8 mouse cellular contexts compared by ENCODE assay signal in genomic region chr19:59166311-59166761, GRCm38 (mm10). TPM values are rescaled to one million over a fixed set of nuclear protein-coding genes. Genes with fewer than 3 reads are reported as not detected.
DNase-seq lines count a peak whose midpoint lies in the region; ATAC-seq and TF ChIP-seq lines count a peak whose summit lies in the region.

No protein-coding gene starts in this region.

- DNase-seq in kidney, adult 18-20 months, result peak; percentile 16
- no peak for DNase-seq in kidney, adult 2 months
- DNase-seq in liver, result peak; percentile 5
- DNase-seq in left cerebral cortex, adult 8-10 months (ENCODE audit: low spot score in 2 of 2), result no peak
- no peak for DNase-seq in B cell, adult 2 months

- no peaks in the 10 kb centered on the region for H3K4me1 ChIP-seq in kidney, adult 2 months (ENCODE audit: control insufficient read depth, insufficient read depth, low read length)
- H3K4me1 ChIP-seq in bone marrow macrophage, adult 2 months (ENCODE audit: control insufficient read depth, insufficient read depth, low read length), result no peaks in the 10 kb centered on the region
- peaks cover 6% of the 10 kb centered on the region; the same call in 1 of the 2 replicates for H3K4me1 ChIP-seq in neural tube, embryonic 14.5 days (ENCODE audit: control insufficient read depth, insufficient read depth, low read length)

- peak overlapping the region; percentile 44 for H3K4me2 ChIP-seq in neural tube, embryonic 14.5 days (ENCODE audit: low read depth, low read length)

- TF ChIP-seq POLR2A in kidney, adult 2 months (IDR thresholded peaks at IDR 0.05; ENCODE audit: low read depth, low read length), result no peak
- TF ChIP-seq POLR2A in bone marrow macrophage, adult 2 months (IDR thresholded peaks at IDR 0.05; ENCODE audit: borderline replicate concordance, low read depth, low read length), result no peak

- WGBS in kidney, adult 2 months, result 2% methylated on average over 55 of the region's 55 CpGs
- under 1% methylated on average over 54 of the region's 55 CpGs for WGBS in neural tube, embryonic 14.5 days

- H3K9me3 ChIP-seq in neural tube, embryonic 14.5 days (ENCODE audit: control insufficient read depth, low read length), result no peaks in the 10 kb centered on the region

- H3K36me3 ChIP-seq in kidney, adult 2 months (ENCODE audit: control insufficient read depth, insufficient read depth, low read length), result no peaks in the 10 kb centered on the region
- no peaks in the 10 kb centered on the region for H3K36me3 ChIP-seq in neural tube, embryonic 14.5 days (ENCODE audit: control insufficient read depth, insufficient read depth, low read length)

- H3K27ac ChIP-seq in kidney, adult 2 months (ENCODE audit: insufficient read depth, low read depth, low read length), result no peak overlapping the region
- H3K27ac ChIP-seq in bone marrow macrophage, adult 2 months (ENCODE audit: insufficient read depth, low read depth, low read length), result no peak overlapping the region
- H3K27ac ChIP-seq in neural tube, embryonic 14.5 days (ENCODE audit: low read depth, low read length), result no peak overlapping the region

- H3K9ac ChIP-seq in neural tube, embryonic 14.5 days (replicated peaks; ENCODE audit: low read depth, low read length), result no peak overlapping the region

- ATAC-seq in granulocyte monocyte progenitor cell, adult 5-6 weeks (replicated peaks; ENCODE audit: poor library complexity, severe bottlenecking), result 0 out of 2 replicates have a peak, but pooled peaks have one; percentile 17
- peak; percentile 60; the same call in 1 of the 2 replicates for ATAC-seq in neural tube, embryonic 14.5 days (ENCODE audit: low read depth)

- no peak for TF ChIP-seq CTCF in kidney, adult 2 months (conservative IDR thresholded peaks at IDR 0.05; ENCODE audit: insufficient read depth, insufficient read length, low read depth, low read length)
- no peak for TF ChIP-seq CTCF in bone marrow macrophage, adult 2 months (IDR thresholded peaks at IDR 0.05; ENCODE audit: low read depth, low read length)

- no peak overlapping the region; the same call in 1 of the 2 replicates for H3K4me3 ChIP-seq in kidney, adult 2 months (ENCODE audit: insufficient read depth, low read depth, low read length)
- H3K4me3 ChIP-seq in bone marrow macrophage, adult 2 months (ENCODE audit: insufficient read depth, low read length), result peak overlapping the region; percentile 42
- peak overlapping the region; percentile 23 for H3K4me3 ChIP-seq in neural tube, embryonic 14.5 days (ENCODE audit: low read depth, low read length)

- peaks cover 25% of the 10 kb centered on the region for H3K27me3 ChIP-seq in kidney, adult 2 months (replicated peaks; ENCODE audit: control insufficient read depth, insufficient read depth, low read length)
- H3K27me3 ChIP-seq in neural tube, embryonic 14.5 days (ENCODE audit: control insufficient read depth, insufficient read depth, low read length), result peaks cover 65% of the 10 kb centered on the region

RNA-seq across cellular contexts. Expression of gene Vax1, which starts 3.5 kb away (rescaled TPM):
- not detected in 2 replicates for polyA plus RNA-seq in kidney, adult 2 months (2012; rRNA removed)
- not detected in 2 replicates for polyA plus RNA-seq in bone marrow macrophage, adult 2 months (2012; ENCODE audit: insufficient read depth, insufficient read length, missing spikeins)
- not detected in 2 replicates for total RNA-seq in granulocyte monocyte progenitor cell, adult 5-6 weeks (2014; fragmentation: Nextera tagmentation)
- total RNA-seq in granulocyte monocyte progenitor cell, adult 5-6 weeks (2017), result not detected in 2 replicates
- not detected in 2 replicates for polyA plus RNA-seq in neural tube, embryonic 14.5 days (2014; fragmentation: Nextera tagmentation; extraction: Ambion mirVana)
- total RNA-seq in left cerebral cortex, adult 8-10 months (2022), result 1 to 10 TPM; 1.8 to 2.5 (median 1.9) TPM

RNA-seq across cellular contexts. Expression of gene Kcnk18, which starts 52.7 kb away (rescaled TPM):
- not detected in 2 replicates for polyA plus RNA-seq in kidney, adult 2 months (2012; rRNA removed)
- not detected in 2 replicates for polyA plus RNA-seq in bone marrow macrophage, adult 2 months (2012; ENCODE audit: insufficient read depth, insufficient read length, missing spikeins)
- not detected in 2 replicates for total RNA-seq in granulocyte monocyte progenitor cell, adult 5-6 weeks (2014; fragmentation: Nextera tagmentation)
- not detected in 2 replicates for total RNA-seq in granulocyte monocyte progenitor cell, adult 5-6 weeks (2017)
- polyA plus RNA-seq in neural tube, embryonic 14.5 days (2014; fragmentation: Nextera tagmentation; extraction: Ambion mirVana), result 0.22 TPM in 1 of 2 replicates, not detected in the other
- not detected for total RNA-seq in left cerebral cortex, adult 8-10 months (2022)

Comparison
In these comparisons a context has a peak if more than half of its experiments do, and no peak if none do; other contexts are left out.
1. DNase-seq: peak in kidney, adult 18-20 months (single experiment) and liver (single experiment); none in kidney, adult 2 months (single experiment), left cerebral cortex, adult 8-10 months (0 of 2) and B cell, adult 2 months (0 of 2).